Mouse (Mus musculus): Measurements from ENCODE around the gene Nup107.
"Not testable (repeated sequence)": the region's sequence is repeated elsewhere in the genome, so short reads cannot be mapped to it uniquely, and the experiment has no call there.

Nup107 gene

DNA sequence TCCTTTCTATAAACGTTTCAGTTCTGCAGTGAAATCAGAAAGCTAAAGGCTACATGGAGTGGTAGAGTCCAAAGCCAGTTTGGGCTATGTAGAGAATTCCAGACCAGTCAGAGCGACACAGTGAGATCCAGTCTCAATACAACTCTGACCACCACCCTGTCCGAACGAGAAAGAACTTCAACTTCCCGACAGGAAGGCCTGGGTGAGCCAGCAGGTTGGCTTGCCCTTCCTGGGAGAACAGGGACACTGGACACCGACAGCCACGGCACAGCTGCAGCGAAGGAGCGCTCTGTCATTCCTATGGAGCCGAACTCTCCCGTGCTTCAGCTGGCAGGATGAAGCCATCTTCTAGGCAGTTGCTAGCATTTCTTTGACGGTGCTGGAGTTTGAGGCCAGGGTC lies 57.1 kb downstream of the Nup107 start:
- DNase-seq (ENCODE audit: low read depth), result not testable (repeated sequence)

- not testable (repeated sequence) for DNase-seq (ENCODE audit: low read depth)
Measured at GRCm38 (mm10) chr10:117734104-117734852, 58.2 kb downstream of the Nup107 start.

- DNase-seq (ENCODE audit: low read depth), result not testable (repeated sequence)
Measured at GRCm38 (mm10) chr10:117733626-117734025, 58.9 kb downstream of the Nup107 start.

- DNase-seq (ENCODE audit: low read depth), result no peak
Measured at GRCm38 (mm10) chr10:117732962-117733592, 59.4 kb downstream of the Nup107 start.

DNA sequence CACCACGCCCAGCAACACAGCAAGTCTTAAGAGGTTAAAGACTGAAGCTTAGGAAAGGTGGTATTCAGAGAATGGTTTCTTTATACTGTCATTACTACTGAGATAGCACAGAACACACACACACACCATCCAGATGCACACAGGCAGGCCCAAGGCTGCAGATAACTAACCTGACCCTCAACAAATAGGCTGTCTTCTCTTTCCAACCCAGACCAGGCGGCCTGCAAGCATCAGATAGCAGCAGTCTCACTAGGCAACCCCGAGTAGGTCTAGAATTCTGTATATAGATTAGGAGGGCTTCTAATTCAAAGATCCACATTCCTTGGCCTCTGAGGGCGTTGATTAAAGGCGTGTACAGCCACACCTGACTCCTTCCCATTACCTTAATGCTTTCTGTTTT lies 60.3 kb downstream of the Nup107 start:
- DNase-seq (ENCODE audit: low read depth), result no peak

- peak; percentile 76 for DNase-seq (ENCODE audit: low read depth)
Measured at GRCm38 (mm10) chr10:117731244-117732101, 61.0 kb downstream of the Nup107 start.

DNA sequence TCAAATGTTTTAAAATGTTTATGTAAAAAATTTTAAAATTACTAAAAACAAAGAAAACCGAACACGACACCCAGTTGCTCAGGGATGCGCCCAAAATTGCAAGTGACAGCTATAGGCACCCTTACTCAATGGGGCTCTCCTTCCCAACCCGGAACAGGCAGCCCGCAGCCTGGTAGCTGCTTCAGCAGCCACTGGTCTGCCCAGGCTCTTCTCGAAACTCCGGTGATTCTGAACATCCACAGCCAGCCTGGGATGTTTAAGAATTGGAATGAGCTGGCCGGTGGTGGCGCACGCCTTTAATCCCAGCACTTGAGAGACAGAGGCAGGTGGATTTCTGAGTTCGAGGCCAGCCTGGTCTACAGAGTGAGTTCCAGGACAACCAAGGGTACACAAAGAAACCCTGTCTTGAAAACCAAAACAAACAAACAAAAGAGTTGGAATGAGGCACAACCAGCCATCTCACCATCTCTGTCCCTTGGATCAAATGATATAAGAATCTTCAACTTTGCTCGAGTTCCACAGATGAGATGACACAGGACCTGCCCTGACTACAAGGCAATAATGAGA lies 61.8 kb downstream of the Nup107 start:
- DNase-seq (ENCODE audit: low read depth), result no peak

GRCm38 (mm10) chr10:117730140-117730539 lies 62.4 kb downstream of the Nup107 start:
- no peak for DNase-seq (ENCODE audit: low read depth)

- no peak for DNase-seq (ENCODE audit: low read depth)
Measured at GRCm38 (mm10) chr10:117729139-117729814, 63.2 kb downstream of the Nup107 start.

DNA sequence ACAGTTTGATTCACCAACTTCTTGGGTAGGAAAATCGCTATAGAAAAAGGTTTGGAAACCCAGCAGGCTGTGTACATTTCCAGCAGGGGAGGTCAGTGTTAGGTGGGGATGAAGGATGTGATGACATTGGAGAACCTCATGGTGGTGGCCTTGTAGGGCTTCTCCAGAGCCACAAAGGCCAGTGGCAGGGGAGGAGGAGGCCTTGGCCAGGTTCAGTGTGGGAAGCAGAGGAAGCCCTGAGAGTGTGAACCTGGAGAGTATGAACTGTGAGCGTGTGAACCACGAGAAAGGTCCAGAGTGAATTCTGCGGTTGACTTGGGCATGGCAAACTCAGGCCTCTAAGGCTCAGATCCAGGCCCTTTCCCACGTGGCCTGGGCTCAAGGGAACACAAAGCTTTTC lies 63.9 kb downstream of the Nup107 start:
- DNase-seq (ENCODE audit: low read depth), result no peak

- no peak for DNase-seq (ENCODE audit: low read depth)
Measured at GRCm38 (mm10) chr10:117727518-117728110, 64.9 kb downstream of the Nup107 start.

- DNase-seq (ENCODE audit: low read depth), result no peak
Measured at GRCm38 (mm10) chr10:117726888-117727385, 65.6 kb downstream of the Nup107 start.

GRCm38 (mm10) chr10:117726350-117726749 lies 66.2 kb downstream of the Nup107 start:
- no peak for DNase-seq (ENCODE audit: low read depth)

- no peak for DNase-seq (ENCODE audit: low read depth)
Measured at GRCm38 (mm10) chr10:117725671-117726070, 66.8 kb downstream of the Nup107 start.

- no peak for DNase-seq (ENCODE audit: low read depth)
Measured at GRCm38 (mm10) chr10:117724804-117725361, 67.6 kb downstream of the Nup107 start.

DNA sequence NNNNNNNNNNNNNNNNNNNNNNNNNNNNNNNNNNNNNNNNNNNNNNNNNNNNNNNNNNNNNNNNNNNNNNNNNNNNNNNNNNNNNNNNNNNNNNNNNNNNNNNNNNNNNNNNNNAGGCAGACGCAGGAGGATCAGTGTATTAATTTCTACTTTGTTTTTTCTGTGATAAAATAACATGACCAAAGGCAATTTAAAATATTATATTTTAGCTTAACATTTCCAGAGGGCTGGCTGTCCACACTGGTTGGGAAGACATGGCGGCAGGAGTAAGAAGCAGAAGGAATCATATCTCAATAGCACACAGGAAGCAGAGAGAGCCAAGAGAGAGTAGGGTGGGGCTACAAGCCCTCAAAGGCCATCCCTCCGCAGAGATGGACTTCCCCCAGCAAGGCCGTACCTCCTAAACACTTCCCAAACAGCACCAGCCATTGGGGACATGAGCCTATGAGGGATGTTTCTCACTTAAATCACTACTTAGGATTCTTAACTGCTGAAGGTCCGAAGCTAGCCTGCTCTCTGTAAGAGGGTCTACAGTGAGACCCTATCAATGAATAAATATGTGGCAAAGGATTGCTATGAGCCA lies 68.3 kb downstream of the Nup107 start:
- no peak for DNase-seq (ENCODE audit: low read depth)

- no peak for DNase-seq (ENCODE audit: low read depth)
Measured at GRCm38 (mm10) chr10:117718161-117719119, 74.1 kb downstream of the Nup107 start.

- no peak for DNase-seq (ENCODE audit: low read depth)
Measured at GRCm38 (mm10) chr10:117717583-117717982, 74.9 kb downstream of the Nup107 start.

DNA sequence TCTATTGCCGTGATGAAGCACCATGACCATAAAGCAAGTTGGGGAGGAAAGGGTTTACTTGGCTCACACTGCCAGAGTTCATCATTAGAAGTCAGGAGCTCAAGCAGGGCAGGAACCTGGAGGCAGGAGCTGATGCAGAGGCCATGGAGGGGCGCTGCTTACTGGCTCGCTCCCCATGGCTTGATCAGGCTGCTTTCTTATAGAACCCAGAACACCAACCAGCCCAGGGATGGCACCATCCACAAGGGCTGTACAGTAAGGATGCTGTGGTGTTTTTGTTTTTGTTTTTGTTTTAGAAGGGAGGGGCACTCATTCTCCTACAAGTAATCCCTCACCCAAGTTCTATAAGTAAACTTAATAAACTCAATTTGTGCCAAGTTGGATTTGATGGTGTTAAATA lies 75.8 kb downstream of the Nup107 start:
- no peak for DNase-seq (ENCODE audit: low read depth)

Data from naive thymus-derived CD4-positive, alpha-beta T cell, adult 2 months (primary cell).